Mouse (Mus musculus) gastrocnemius, postnatal 4 days (tissue): ENCODE data around the gene Casr. TPM values are rescaled to one million over a fixed set of nuclear protein-coding genes. Genes with fewer than 3 reads are reported as not detected.

Experiments
- total RNA-seq, 2 experiments: library from RNA; stranded (reverse); gene quantifications; 2 replicates each; pipeline ENCODE4 v1.2.3; 2021

Gene Casr
- total RNA-seq, 2 experiments from 2014 or later, result 0.31 to 0.32 TPM

Other genes with a start within 250 kb of the Casr start
- gene BC117090, start 227.8 kb downstream of the Casr start, total RNA-seq, result not detected
- 1 to 10 TPM; 1.9 to 7.0 TPM for gene BC100530, start 194.4 kb downstream of the Casr start, total RNA-seq
- 1 to 10 TPM in 1 of 2 experiments, not detected in 1; 3.1 TPM for gene Stfa2, start 153.7 kb downstream of the Casr start, total RNA-seq
- 1 to 10 TPM; 1.3 to 8.3 TPM for gene Stfa3, start 106.7 kb downstream of the Casr start, total RNA-seq
- gene Cd86, start 103.9 kb upstream of the Casr start, total RNA-seq, result 1 to 10 TPM; 1.9 to 2.3 TPM
- not detected for gene Ildr1, start 131.8 kb upstream of the Casr start, total RNA-seq
- gene Slc15a2, start 222.8 kb upstream of the Casr start, total RNA-seq, result 1 to 10 TPM; 1.2 to 2.0 TPM